Mouse (Mus musculus) neural tube, embryonic 10.5 days (tissue): ENCODE results near the gene Cerk.

Source experiments
- DNase-seq: peaks from one replicate; pipeline ENCODE4 v3.0.0-alpha.2; 2017; ENCODE audit warnings: low spot score; ENCODE audit errors: extremely low spot score

Gene Cerk

DNA sequence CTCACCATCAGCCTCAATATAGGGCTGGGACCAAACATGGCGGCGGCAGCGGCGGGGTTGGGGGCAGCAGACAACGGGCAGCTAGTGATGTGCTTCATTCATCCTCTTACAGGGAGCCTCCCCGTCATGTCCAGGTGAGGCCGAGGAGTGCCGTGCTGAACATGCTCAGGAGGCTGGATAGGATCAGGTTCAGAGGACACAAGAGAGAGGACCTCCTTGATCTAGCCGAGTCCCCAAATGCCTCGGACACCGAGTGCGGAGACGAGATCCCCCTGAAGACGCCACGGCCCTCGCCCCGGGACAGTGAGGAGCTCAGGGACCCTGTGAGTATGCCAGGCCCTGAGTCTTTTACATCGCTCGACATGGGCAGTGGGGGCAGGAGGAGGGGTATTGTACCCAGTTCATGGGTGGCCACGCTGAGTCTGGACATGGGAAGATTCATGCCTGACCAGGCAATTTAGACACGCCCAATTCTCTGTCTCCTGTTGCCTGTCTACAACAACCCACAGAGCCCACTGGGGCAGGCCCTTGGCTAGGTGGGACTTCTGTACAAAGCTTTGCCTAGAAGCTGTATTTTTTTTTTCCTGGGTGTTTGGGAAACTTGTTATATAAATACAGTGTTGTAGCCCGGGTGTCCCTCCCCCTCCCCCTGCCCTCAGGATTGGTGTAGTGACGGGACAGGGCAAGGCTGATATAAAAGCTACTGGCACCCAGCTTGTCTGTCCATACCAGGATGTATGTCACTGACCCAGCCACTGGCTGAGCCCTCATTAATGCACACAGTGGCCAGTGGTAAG is 94.5 kb downstream of the Cerk start:
- DNase-seq, result no peak

DNA sequence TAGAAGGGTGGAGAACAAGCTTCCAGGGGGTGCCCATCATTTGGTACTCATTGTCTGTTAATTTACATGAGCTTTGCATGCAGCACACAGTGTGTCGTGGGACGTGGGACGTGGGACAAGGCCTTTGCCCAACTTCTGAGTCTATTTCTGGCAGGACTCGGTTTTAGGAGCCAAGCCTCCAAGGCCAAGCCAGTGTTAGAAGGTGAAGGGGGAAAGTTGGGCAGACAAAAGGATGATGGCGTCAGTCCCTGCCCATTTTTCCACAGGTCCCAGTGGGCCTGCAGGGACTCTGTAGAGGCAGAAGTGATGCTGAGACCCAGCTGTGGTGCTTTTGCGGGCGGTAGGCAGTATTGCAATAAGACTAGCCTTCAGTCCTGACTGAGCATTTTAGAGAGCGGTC is 95.4 kb downstream of the Cerk start:
- DNase-seq, result no peak

DNA sequence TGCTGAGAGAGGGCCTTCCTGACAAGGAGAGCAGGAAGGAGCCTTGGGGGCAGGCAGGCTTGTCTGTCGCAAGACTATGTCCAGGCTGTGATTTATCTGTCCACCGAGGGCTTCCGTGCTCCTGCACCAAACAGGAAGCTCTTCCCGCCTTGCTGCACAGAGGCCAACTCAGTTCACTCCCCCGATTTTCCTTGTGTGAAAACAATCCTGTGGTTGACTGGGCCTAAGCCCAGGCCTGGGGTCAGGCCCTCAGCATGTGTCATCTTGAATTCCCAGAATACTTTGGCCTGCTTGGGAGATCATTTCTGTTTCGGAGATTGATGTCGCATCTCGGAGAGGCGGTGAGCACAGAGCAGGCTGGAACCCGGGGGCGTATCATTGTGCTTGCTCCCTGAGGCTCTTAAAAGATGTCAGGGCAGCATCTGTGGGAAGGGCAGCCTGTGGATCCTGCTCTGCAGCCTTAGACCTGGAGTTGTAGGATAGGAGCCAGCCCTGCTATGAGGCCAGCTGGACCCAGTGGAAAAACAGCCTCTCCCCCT is 95.9 kb downstream of the Cerk start:
- DNase-seq, result peak; percentile 59
